Mouse (Mus musculus): ENCODE measurements at regions not wholly inside any gene's neighbourhood (a gene's known extent, or its start where the extent isn't known, plus 50 kb on each side); places are given as distances from the start of the nearest gene placed in this dataset.
A peak's percentile ranks its signal among the peaks of the same experiment; 100 is the strongest.

DNA sequence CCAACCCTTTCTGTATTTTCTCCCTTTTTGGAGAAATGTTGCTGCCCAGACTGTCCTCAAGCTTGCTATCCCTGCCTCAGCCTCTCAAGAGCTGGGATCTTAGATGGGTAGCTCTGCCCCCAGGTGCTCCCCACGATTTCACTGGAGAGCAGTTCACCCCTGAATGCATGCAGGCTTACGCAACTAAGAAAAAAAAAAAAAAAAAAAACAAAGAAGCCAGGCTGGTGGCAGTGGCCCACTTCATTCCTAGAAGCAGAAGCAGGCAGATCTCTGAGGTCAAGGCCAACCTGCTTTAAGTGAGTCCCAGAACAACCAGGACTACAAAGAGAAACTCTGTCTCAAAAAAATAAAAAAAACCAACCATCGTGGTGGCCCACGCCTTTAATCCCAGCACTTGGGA is 51.2 kb upstream of the Fbxo11 start:
- no peaks in the 10 kb centered on the region for H3K27me3 ChIP-seq (ENCODE audit: control insufficient read depth, insufficient read depth, low read length, poor library complexity, severe bottlenecking)
- no peaks in the 10 kb centered on the region for H3K36me3 ChIP-seq (ENCODE audit: control insufficient read depth, insufficient read depth, low read length, poor library complexity, severe bottlenecking)
- DNase-seq (ENCODE audit: low read depth, low spot score): no peak

DNA sequence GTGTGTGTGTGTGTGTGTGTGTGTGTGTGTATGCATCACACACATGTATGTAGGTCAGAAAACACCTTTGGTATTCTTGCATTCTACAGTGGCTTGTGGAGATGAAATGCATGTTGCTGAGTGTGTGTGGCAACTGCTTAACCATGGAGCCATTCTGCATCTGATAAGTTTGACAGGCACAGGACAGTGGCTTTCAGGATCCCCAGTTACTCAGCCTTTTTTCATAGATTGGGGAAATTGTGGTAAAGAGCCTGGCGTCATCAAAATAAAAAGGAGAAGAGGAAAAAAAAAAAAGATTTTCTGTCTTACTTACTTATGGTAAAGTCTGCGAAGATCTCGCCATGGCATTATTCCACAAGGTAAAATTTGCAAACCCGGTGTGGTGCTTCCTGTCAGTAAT is 53.6 kb upstream of the Fbxo11 start:
- DNase-seq (ENCODE audit: low read depth, low spot score): peak; percentile 44
- H3K36me3 ChIP-seq (ENCODE audit: control insufficient read depth, insufficient read depth, low read length, poor library complexity, severe bottlenecking): no peaks in the 10 kb centered on the region
- no peaks in the 10 kb centered on the region for H3K27me3 ChIP-seq (ENCODE audit: control insufficient read depth, insufficient read depth, low read length, poor library complexity, severe bottlenecking)

GRCm38 (mm10) chr17:88123711-88124110 is 58.6 kb upstream of the Fbxo11 start:
- DNase-seq (ENCODE audit: low read depth, low spot score): peak; percentile 85
- Histone ChIP-seq H3K36me3 (ENCODE audit: control insufficient read depth, insufficient read depth, low read length, poor library complexity, severe bottlenecking) (no peaks in the 10 kb centered on the region), H3K27me3 (ENCODE audit: control insufficient read depth, insufficient read depth, low read length, poor library complexity, severe bottlenecking) (no peaks in the 10 kb centered on the region)

GRCm38 (mm10) chr17:88127126-88127525 is 62.0 kb upstream of the Fbxo11 start:
- Histone ChIP-seq H3K27me3 (ENCODE audit: control insufficient read depth, insufficient read depth, low read length, poor library complexity, severe bottlenecking) (no peaks in the 10 kb centered on the region), H3K36me3 (ENCODE audit: control insufficient read depth, insufficient read depth, low read length, poor library complexity, severe bottlenecking) (no peaks in the 10 kb centered on the region)
- no peak for DNase-seq (ENCODE audit: low read depth, low spot score)

GRCm38 (mm10) chr17:88131297-88131696 is 66.2 kb upstream of the Fbxo11 start:
- H3K36me3 ChIP-seq (ENCODE audit: control insufficient read depth, insufficient read depth, low read length, poor library complexity, severe bottlenecking): no peaks in the 10 kb centered on the region
- DNase-seq (ENCODE audit: low read depth, low spot score): no peak
- H3K27me3 ChIP-seq (ENCODE audit: control insufficient read depth, insufficient read depth, low read length, poor library complexity, severe bottlenecking): no peaks in the 10 kb centered on the region

DNA sequence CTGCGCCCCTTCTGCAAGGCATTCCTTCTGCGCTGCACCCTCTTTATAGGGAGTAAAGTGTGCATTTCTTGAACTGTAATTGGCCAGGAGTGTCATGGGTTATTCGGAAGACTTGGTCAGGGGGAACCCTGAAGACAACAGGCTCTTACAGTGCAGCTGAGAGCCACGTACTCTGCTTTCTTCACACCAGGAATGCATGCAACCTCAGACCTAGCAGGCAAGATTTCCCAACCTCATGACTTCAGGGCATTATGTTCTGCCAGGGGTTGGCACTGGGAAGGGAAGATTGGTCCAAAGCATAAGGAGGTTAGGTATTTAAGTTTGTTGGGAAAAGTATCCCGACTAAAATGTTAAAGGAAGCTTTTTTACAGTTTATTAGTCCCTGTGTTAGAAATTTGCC is 66.9 kb upstream of the Fbxo11 start:
- no peak for DNase-seq (ENCODE audit: low read depth, low spot score)
- H3K27me3 ChIP-seq (ENCODE audit: control insufficient read depth, insufficient read depth, low read length, poor library complexity, severe bottlenecking): no peaks in the 10 kb centered on the region
- no peaks in the 10 kb centered on the region for H3K36me3 ChIP-seq (ENCODE audit: control insufficient read depth, insufficient read depth, low read length, poor library complexity, severe bottlenecking)

DNA sequence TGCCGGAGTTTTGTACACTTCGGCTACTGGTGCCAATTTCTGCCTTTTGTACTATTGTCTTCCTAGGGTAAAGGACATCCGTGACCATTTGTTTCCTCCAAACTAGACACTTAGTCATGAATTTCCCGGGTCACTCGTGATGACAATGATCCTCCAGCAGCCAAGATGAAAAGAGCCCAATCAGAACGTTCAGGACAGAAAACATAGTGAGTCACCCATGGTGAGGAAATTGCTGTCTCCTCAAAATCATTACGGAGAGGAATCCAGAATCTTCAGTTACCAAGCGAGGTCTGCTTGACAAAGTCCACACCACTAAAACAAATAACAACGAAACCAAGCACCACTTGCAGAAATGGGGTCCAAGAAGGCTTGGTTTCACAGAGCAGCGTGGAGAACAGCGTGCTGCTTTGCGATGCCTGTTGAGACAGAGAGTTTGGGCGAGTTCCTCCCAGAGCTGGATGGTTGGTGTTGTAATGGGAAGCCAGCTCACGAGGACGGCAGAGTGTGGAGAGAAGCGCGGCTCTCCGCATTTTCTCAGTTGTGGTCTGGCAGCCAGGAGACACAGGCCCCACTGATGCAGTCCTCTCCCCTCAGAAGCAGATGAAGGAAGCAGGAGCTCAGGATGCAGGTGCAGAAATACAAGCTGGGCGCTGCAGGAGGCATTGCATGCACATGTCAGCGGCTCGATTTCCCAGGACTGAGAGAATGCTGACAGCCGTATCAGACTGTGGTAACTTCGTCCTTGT is 67.7 kb upstream of the Fbxo11 start:
- Histone ChIP-seq H3K27me3 (ENCODE audit: control insufficient read depth, insufficient read depth, low read length, poor library complexity, severe bottlenecking) (no peaks in the 10 kb centered on the region), H3K36me3 (ENCODE audit: control insufficient read depth, insufficient read depth, low read length, poor library complexity, severe bottlenecking) (no peaks in the 10 kb centered on the region)
- no peak for DNase-seq (ENCODE audit: low read depth, low spot score)

DNA sequence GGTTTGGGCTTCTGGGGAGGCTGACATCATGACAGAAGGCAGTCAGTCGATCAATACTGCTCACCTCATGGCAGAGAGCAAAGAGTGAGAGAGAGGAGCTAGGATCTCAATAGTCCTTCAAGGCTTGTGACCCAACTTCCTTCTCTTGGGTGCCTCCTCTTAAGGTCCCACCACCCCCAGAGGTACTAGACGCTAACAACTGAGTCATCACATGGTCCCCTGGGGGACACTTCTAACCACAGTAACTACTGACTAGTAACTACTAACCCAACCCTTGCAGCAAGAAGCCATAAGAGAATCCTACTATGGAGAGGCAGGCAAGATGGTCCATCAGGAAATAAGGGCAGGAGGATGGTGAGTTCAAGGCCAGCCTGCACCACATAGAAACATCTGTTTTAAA is 69.5 kb upstream of the Fbxo11 start:
- DNase-seq (ENCODE audit: low read depth, low spot score): peak; percentile 65
- no peaks in the 10 kb centered on the region for H3K36me3 ChIP-seq (ENCODE audit: control insufficient read depth, insufficient read depth, low read length, poor library complexity, severe bottlenecking)

DNA sequence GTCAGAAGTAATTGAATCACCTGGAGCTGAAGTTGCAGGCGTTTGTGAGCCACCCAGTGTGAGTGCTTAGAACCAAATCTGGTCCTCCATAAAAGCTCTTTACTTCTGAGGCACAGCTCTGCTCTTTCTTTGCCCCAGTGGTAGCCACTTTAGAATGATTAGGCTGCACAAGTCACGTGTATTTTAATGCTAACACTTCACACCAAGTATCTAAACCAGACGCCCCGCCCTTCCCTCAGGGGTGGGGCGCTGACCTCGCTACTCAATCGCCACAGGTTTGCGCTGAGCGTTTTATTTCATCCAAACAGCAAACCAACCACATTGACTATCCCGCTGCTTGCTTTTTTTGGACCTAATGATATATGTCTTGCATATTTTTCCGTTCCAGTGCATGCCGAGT is 76.4 kb upstream of the Fbxo11 start:
- no peak for DNase-seq (ENCODE audit: low read depth, low spot score)
- H3K27me3 ChIP-seq (ENCODE audit: control insufficient read depth, insufficient read depth, low read length, poor library complexity, severe bottlenecking): no peaks in the 10 kb centered on the region
- H3K36me3 ChIP-seq (ENCODE audit: control insufficient read depth, insufficient read depth, low read length, poor library complexity, severe bottlenecking): no peaks in the 10 kb centered on the region

More for the DNA sequence above, 69.5 kb upstream of the Fbxo11 start:
- H3K27me3 ChIP-seq (ENCODE audit: control insufficient read depth, insufficient read depth, low read length, poor library complexity, severe bottlenecking): no peaks in the 10 kb centered on the region

DNA sequence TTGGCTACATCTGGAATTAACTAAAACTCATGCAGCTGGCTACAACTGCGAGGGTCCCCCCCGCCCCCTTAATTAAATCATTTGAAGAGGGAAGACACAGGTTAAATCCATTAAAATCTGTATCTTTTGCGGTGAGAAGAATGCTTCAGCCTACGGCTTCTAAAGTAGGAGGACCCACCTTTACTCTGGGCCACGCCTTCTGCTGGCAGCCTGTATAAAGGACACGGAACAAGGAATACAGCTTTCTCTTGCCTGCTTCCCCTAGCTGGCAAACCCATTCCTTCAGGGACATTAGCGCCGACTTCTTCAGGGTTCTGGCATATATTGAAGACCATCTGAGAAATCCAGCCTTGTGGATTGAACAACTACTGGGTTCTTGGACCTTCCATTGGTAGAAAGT is 76.9 kb upstream of the Fbxo11 start:
- DNase-seq (ENCODE audit: low read depth, low spot score): no peak
- no peaks in the 10 kb centered on the region for H3K27me3 ChIP-seq (ENCODE audit: control insufficient read depth, insufficient read depth, low read length, poor library complexity, severe bottlenecking)
- no peaks in the 10 kb centered on the region for H3K36me3 ChIP-seq (ENCODE audit: control insufficient read depth, insufficient read depth, low read length, poor library complexity, severe bottlenecking)

DNA sequence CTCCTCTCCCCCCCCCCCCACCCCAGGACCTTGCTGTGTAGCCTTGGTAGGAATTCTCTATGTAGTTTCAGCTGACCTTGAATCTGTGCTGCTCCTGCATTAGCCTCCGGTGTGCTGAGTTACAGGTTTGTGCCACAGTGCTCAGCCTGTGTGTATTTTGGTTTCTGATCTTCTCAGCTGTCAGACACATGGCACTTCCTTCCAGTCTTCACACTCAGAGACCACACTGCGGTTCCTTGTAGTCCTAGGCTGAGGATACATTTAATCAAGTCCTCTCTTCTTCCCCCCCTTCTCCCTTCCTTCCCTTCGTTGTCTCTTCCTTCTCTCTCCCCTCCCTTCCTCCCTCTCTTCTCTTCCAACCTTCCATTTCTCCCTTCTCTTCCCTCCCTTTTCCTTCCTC is 77.7 kb upstream of the Fbxo11 start:
- Histone ChIP-seq H3K36me3 (ENCODE audit: control insufficient read depth, insufficient read depth, low read length, poor library complexity, severe bottlenecking) (no peaks in the 10 kb centered on the region), H3K27me3 (ENCODE audit: control insufficient read depth, insufficient read depth, low read length, poor library complexity, severe bottlenecking) (no peaks in the 10 kb centered on the region)
- no peak for DNase-seq (ENCODE audit: low read depth, low spot score)

DNA sequence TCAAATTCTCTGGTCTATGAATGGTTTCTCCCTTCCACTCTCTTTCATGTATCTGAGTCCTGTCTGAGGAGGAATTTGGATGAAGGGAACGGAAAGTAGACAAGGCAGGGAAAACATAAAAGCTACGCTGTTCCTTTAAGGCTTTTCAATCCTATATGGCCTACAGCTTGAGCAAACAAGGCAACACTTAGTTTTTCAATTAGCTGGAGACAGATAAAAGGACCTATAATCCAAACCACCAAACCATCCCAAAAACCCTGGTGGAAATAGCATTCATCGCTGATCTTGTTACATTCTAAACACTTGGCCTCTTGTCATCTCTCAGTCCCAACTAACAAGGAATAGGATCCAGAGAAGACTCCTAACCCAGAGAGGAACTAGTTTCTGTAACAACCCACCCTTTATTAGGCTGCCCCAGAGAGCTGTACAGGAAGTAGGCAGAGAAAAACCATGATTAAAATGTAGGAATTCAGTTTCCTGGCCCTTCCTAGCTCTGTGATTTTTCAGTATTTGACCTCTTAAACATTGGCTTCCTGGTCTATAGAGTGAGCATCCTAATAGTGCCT is 78.4 kb upstream of the Fbxo11 start:
- Histone ChIP-seq H3K36me3 (ENCODE audit: control insufficient read depth, insufficient read depth, low read length, poor library complexity, severe bottlenecking) (no peaks in the 10 kb centered on the region), H3K27me3 (ENCODE audit: control insufficient read depth, insufficient read depth, low read length, poor library complexity, severe bottlenecking) (no peaks in the 10 kb centered on the region)
- DNase-seq (ENCODE audit: low read depth, low spot score): no peak

GRCm38 (mm10) chr17:88158550-88158949 is 93.5 kb upstream of the Fbxo11 start:
- no peaks in the 10 kb centered on the region for H3K27me3 ChIP-seq (ENCODE audit: control insufficient read depth, insufficient read depth, low read length, poor library complexity, severe bottlenecking)
- no peaks in the 10 kb centered on the region for H3K36me3 ChIP-seq (ENCODE audit: control insufficient read depth, insufficient read depth, low read length, poor library complexity, severe bottlenecking)
- no peak for DNase-seq (ENCODE audit: low read depth, low spot score)

DNA sequence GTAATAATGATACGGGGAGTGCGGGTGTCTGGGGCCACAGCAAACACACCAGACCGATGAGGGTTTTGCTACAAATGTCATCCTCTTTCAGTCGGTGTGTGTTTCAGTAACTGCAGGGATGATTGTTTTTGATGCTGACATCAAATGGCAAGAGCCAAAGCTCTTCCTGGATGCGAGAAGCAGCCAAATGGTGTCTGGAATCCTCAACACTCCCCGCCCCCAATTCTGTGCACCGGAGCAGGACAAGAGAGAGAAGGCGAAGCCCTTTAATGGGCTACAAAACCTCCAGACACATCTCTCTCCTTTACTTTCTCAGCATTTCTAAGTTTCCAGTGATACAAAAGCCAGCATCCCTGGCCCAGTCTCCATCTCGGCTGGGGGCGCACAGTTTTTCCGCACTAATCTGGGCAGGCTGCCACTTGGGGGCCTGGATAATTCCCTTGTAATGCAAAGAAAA is 94.1 kb upstream of the Fbxo11 start:
- Histone ChIP-seq H3K36me3 (ENCODE audit: control insufficient read depth, insufficient read depth, low read length, poor library complexity, severe bottlenecking) (no peaks in the 10 kb centered on the region), H3K27me3 (ENCODE audit: control insufficient read depth, insufficient read depth, low read length, poor library complexity, severe bottlenecking) (no peaks in the 10 kb centered on the region)
- no peak for DNase-seq (ENCODE audit: low read depth, low spot score)

DNA sequence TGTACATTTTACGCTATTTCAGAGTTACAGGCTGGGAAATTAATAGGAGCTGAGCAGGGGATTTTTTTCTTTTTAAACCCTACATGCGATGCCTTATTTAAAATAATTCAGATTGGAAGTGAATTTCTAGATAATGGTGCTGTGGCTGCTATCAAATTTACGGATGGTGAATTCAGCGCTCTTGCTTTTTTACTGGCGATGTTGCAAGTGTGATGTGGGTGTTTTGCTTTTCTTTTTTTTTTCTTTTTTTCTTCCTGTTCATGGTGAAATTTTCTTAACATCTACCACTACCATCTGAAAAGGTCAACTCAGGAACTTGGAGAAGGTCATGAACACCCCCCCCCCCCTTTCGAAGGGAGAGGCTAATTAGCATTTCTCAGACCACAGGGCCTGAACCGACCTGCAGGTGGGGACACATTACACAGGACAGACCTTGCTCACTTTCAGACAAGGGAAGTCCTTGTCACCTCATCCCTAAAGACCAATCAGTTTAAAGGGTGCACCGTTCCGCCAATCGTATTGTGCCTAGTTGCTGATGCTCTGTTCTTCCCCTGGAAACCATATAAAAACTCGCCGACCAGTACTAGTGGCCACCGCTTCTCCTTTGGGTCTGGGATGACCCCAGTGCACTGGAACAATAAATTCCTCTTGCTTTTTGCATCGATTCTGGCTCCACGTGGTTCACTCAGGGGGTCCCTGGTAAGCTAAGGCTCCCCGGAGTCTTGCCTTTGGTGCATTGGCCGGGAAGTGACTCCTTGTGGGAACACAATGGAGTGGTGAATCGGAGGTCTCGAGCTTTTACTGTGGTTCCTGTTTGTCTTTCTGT is 95.0 kb upstream of the Fbxo11 start:
- Histone ChIP-seq H3K36me3 (ENCODE audit: control insufficient read depth, insufficient read depth, low read length, poor library complexity, severe bottlenecking) (no peaks in the 10 kb centered on the region), H3K27me3 (ENCODE audit: control insufficient read depth, insufficient read depth, low read length, poor library complexity, severe bottlenecking) (no peaks in the 10 kb centered on the region)
- DNase-seq (ENCODE audit: low read depth, low spot score): peak; percentile 25
